Mouse (Mus musculus) frontal cortex, postnatal 36 days (tissue): Measurements from ENCODE around the gene Ttll12.

Experiments used
- DNase-seq, 2 experiments: peaks; one replicate each; pipeline ENCODE4 v3.0.0; 2022; ENCODE audit warnings: low spot score in 2 of 2

The Ttll12 gene

DNA sequence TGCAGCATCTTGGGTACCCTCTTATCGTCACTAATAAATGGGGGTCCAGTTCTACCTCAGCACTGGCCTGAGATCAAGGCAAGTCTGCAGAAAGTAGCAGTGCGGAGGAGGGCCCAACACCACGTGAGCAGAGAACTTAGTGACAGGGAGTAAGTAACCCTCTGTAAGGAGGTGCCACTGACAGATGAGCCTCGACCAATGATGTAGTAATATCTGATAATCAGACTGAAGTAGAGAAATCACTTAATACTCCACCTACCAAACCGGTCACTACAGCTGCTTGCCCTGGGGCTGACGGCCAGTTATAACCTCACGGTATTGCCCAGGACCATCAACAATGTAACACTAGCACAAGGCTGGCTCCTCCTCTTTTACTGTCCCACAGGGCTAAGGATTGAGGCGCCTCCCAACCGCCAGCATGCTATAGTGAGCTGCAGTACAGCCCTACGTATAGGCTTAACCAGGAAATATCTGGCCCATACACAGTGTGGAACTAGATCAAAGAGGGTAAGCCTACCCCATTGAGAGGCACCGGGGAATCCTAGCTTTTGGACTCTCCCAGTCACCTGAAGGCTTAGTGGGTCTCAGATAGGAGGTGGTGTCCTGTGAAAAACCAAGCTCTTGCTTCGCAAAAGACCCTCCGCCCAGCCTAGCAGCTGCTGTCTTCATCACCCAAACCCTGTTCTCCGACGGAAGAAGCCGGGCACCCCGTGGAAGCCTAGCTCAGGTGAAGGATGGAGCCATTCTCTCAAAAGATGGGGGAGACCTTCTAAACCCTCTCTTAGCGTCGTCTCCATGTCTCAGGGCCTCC lies 1.1 kb downstream of the Ttll12 start:
- no peak for DNase-seq

DNA sequence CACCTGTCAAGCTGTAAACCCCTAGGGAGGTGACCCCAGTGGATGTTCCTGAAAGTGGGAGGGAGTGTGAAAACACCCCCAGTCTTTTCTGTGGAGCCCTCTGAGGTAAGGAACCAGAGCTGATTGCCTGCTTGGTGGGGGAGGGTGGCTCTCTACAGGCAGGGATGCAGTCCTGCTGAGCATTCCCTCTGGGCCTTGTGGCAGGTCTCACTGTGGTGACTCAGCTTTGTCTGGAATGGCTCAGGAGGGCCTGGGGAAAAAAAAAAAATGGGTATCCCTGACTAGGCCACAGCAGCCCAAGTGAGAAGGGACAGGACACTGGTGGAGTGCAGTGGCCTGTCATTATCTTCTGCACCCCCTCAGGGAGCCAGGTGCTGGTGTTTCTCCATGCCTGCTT lies 1.8 kb downstream of the Ttll12 start:
- no peak for DNase-seq

- DNase-seq = no peak
These were observed 2.4 kb downstream of the Ttll12 start for GRCm38 (mm10) chr15:83592260-83593188.

GRCm38 (mm10) chr15:83591758-83592157 lies 3.2 kb downstream of the Ttll12 start:
- DNase-seq = no peak

GRCm38 (mm10) chr15:83590841-83591240 lies 4.1 kb downstream of the Ttll12 start:
- DNase-seq = no peak

GRCm38 (mm10) chr15:83584741-83585220 lies 10.2 kb downstream of the Ttll12 start:
- no peak for DNase-seq

- no peak for DNase-seq
These were observed 11.4 kb downstream of the Ttll12 start for GRCm38 (mm10) chr15:83583419-83584156.

GRCm38 (mm10) chr15:83582931-83583330 lies 12.0 kb downstream of the Ttll12 start:
- DNase-seq = no peak

DNA sequence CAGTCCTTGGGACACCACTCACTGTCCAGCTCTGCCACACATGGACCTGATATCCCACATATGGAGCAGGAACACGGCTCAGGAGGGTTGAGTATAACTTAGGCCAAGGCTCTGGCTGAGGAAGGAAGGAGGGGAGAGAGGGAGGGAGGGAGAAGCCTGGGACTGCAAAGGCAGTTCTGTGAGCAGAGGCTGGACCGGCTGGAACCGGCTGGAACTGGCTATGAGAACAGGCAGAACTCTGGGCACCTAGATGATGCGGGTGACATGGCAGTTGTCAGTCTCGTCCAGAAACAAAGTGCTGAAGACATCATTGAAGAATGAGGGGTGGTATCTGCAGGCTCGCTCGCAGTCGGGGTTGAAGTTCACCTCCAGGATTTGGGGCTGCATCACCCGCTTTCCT lies 18.3 kb downstream of the Ttll12 start:
- DNase-seq = no peak

- DNase-seq = no peak
These were observed 19.4 kb downstream of the Ttll12 start for GRCm38 (mm10) chr15:83575543-83575942.

GRCm38 (mm10) chr15:83574731-83575351 lies 20.1 kb downstream of the Ttll12 start:
- no peak for DNase-seq

GRCm38 (mm10) chr15:83573606-83574005 lies 21.4 kb downstream of the Ttll12 start:
- no peak for DNase-seq

- no peak for DNase-seq
These were observed 22.8 kb downstream of the Ttll12 start for GRCm38 (mm10) chr15:83572132-83572531.

DNA sequence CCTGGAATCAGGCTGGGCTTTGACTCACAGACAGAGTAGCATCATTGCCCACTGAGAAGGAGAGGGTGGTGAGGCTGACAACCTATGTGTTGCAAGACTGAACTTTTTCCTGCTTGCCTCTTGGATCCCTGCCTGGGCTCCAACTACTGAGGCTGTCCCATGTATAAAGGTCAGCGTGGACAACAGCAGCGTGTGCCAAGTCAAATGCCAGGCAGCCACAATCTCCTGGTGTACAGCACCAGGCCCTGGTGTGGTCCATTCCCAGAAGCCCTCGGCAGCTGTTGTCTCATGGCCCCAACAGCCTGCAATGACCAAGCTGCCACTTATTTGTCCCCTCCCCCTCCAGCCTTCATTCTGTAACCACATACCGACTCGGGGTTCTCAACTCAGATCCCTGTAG lies 23.3 kb downstream of the Ttll12 start:
- DNase-seq = no peak

DNA sequence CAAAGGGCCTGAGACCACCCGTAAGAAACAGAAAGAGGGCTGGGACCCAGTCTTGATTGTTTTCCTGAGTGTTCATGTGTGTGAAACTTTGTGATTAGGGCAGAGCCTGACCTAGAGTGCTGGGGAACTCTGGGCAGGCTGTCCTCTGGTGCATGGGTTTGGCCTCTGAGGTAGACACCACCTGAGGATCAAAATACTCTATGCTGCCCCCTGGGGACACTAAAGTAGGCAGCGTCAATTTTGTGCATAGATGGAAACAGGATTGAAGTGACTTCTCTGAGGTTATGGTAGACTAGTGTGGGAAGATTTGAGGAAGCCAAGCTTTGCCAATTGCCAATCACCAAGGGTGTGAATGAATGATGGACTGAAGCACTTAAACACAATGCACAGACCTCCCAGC lies 24.3 kb downstream of the Ttll12 start:
- DNase-seq = no peak

GRCm38 (mm10) chr15:83569682-83570081 lies 25.3 kb downstream of the Ttll12 start:
- DNase-seq = no peak

GRCm38 (mm10) chr15:83568544-83568943 lies 26.4 kb downstream of the Ttll12 start:
- DNase-seq = no peak

- DNase-seq = no peak
These were observed 27.2 kb downstream of the Ttll12 start for GRCm38 (mm10) chr15:83567728-83568127.

- no peak for DNase-seq
These were observed 29.0 kb downstream of the Ttll12 start for GRCm38 (mm10) chr15:83566006-83566405.

GRCm38 (mm10) chr15:83565434-83565833 lies 29.5 kb downstream of the Ttll12 start:
- no peak for DNase-seq

DNA sequence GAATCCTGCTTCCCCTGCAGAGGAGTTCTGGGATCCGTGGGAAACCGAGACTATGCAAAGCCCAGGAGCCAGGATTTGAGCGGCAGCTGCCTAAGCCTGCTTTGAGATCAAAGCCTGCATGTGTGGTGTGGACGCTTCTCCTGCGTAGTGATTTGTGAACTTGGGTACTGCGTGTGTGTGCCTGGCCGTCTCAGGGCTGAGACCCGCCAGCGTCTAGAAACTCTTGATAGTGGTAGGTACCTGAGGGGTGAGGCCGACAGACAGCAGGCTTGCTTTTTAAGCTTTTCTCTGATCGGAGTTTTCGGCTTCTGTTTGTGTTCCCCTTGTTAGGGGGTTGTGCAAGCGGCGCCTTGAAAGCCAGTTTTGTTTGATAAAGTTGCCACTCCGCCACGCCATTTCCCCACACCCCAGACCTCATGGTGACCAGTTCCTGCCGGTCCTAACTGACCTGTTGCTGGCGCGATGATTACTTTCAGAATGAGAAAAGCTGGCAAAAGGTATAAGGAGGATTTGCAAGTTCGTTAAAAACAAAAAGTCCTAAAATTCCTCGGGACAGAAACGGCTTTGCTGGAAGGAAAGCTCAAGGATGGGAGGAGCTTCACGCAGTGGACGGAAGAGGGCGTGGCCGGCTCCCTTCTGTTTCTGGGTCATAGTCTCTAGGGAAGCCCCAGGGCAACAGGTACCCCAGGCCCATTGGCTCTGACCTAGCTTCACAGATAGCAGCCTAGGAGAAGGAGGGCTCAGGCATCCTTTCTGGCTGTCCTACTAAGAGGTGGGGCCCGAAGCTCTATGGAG lies 30.9 kb downstream of the Ttll12 start:
- DNase-seq = no peak
